ENCODE assay signal across 22 mouse cellular contexts in the genomic region with DNA sequence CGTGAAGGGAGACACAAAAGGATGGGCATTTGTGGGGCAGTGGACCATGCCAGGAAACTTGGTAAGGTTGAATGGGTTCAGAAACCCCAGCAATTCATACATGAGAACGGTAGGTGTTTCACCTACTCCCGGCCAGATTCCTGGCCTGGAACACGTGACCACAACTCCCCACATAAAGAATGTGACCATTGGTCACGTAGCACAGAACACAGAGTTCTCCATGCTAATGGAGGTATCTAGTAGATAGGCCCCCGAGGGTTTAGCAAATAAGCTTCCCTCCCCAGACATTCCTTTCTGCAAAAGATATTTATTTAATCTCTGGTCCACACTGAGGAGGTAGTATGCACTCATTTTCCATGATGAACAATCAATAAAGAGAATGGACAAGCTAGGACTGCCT. TPM values are rescaled to one million over a fixed set of nuclear protein-coding genes. Genes with fewer than 3 reads are reported as not detected.
DNase-seq lines count a peak whose midpoint lies in the region; ATAC-seq and TF ChIP-seq lines count a peak whose summit lies in the region.
"Had no signal": no experiment of that assay in that cellular context is flagged by ENCODE, and none has a peak within 500 bp of the region (broad histone marks: within the 10 kb centered on the region; RNA-seq: fewer than 3 reads in every experiment).

No protein-coding gene starts in this region.

- no peak overlapping the region for H3K9ac ChIP-seq in kidney, embryonic 15.5 days
- no peak overlapping the region for H3K9ac ChIP-seq in stomach, embryonic 14.5 days (replicated peaks; ENCODE audit: low read depth, low read length)
- H3K9ac ChIP-seq in stomach, postnatal 0 days (ENCODE audit: low read length), result no peak overlapping the region
- H3K9ac ChIP-seq: embryonic facial prominence, embryonic 13.5 days; forebrain, embryonic 12.5 days; forebrain, embryonic 15.5 days; heart, embryonic 12.5 days; heart, embryonic 15.5 days; hindbrain, embryonic 14.5 days had no signal

- no peaks in the 10 kb centered on the region for H3K9me3 ChIP-seq in kidney, embryonic 15.5 days (replicated peaks)
- H3K9me3 ChIP-seq in stomach, embryonic 14.5 days (ENCODE audit: control insufficient read depth, low read depth, low read length), result no peaks in the 10 kb centered on the region
- H3K9me3 ChIP-seq in stomach, postnatal 0 days (ENCODE audit: control insufficient read depth, low read length), result no peaks in the 10 kb centered on the region
- H3K9me3 ChIP-seq: embryonic facial prominence, embryonic 10.5 days; embryonic facial prominence, embryonic 13.5 days; forebrain, embryonic 12.5 days; forebrain, embryonic 15.5 days; heart, embryonic 12.5 days; heart, embryonic 15.5 days had no signal

- no peak for TF ChIP-seq EP300 in stomach, postnatal 0 days (optimal IDR thresholded peaks at IDR 0.05)

- 74% methylated on average over 6 of the region's 6 CpGs for WGBS in kidney, embryonic 15.5 days
- 70% methylated on average over 6 of the region's 6 CpGs for WGBS in stomach, embryonic 14.5 days
- 68% methylated on average over 6 of the region's 6 CpGs for WGBS in stomach, postnatal 0 days

- no peaks in the 10 kb centered on the region for H3K36me3 ChIP-seq in kidney, embryonic 15.5 days
- no peaks in the 10 kb centered on the region for H3K36me3 ChIP-seq in stomach, embryonic 14.5 days (ENCODE audit: control insufficient read depth, insufficient read depth, low read length)
- H3K36me3 ChIP-seq in stomach, postnatal 0 days (ENCODE audit: control insufficient read depth, insufficient read depth, low read length), result no peaks in the 10 kb centered on the region
- H3K36me3 ChIP-seq: embryonic facial prominence, embryonic 10.5 days; embryonic facial prominence, embryonic 13.5 days; forebrain, embryonic 12.5 days; forebrain, embryonic 15.5 days; heart, embryonic 12.5 days; heart, embryonic 15.5 days had no signal

- peak overlapping the region; percentile 52; the same call in 1 of the 2 replicates for H3K27ac ChIP-seq in gastrocnemius, adult 2 months
- no peak overlapping the region for H3K27ac ChIP-seq in kidney, embryonic 15.5 days
- no peak overlapping the region for H3K27ac ChIP-seq in stomach, embryonic 14.5 days (ENCODE audit: low read length)
- H3K27ac ChIP-seq in stomach, postnatal 0 days (replicated peaks), result no peak overlapping the region
- H3K27ac ChIP-seq: embryonic facial prominence, embryonic 10.5 days; embryonic facial prominence, embryonic 13.5 days; forebrain, embryonic 12.5 days; forebrain, embryonic 15.5 days; heart, embryonic 15.5 days; hindbrain, embryonic 14.5 days; hindbrain, postnatal 0 days had no signal

- no peaks in the 10 kb centered on the region for H3K27me3 ChIP-seq in kidney, embryonic 15.5 days
- no peaks in the 10 kb centered on the region for H3K27me3 ChIP-seq in stomach, embryonic 14.5 days (ENCODE audit: control insufficient read depth, insufficient read depth, low read length)
- H3K27me3 ChIP-seq in stomach, postnatal 0 days (ENCODE audit: control insufficient read depth, insufficient read depth, low read length), result no peaks in the 10 kb centered on the region
- H3K27me3 ChIP-seq: embryonic facial prominence, embryonic 13.5 days; forebrain, embryonic 12.5 days; forebrain, embryonic 15.5 days; heart, embryonic 12.5 days; heart, embryonic 15.5 days had no signal

- no peak for DNase-seq in gastrocnemius, adult 2 months
- DNase-seq in gastrocnemius, postnatal 25 days, result no peak
- no peak for DNase-seq in kidney, adult 18-20 months
- no peak for DNase-seq in stomach, postnatal 0 days (ENCODE audit: low spot score)
- DNase-seq: adrenal gland, adult 8-10 months; adrenal gland, postnatal 25 days; cerebellum, adult 11-12 months; cerebellum, adult 8-10 months; cerebellum, postnatal 36 days; embryo, embryonic 11 days had no signal

- intact Hi-C loops in gastrocnemius, adult 2 months (cut with DNase I), result no loop called here

- TF ChIP-seq CTCF in gastrocnemius, adult 2 months (IDR thresholded peaks at IDR 0.05), result no peak
- TF ChIP-seq CTCF in stomach, postnatal 0 days (IDR thresholded peaks at IDR 0.05; ENCODE audit: low read depth), result no peak

- 0 out of 2 replicates have a peak, but pooled peaks have one; percentile 29 for ATAC-seq in kidney, embryonic 15.5 days (replicated peaks; ENCODE audit: low FRiP score)
- 0 out of 2 replicates have a peak, but pooled peaks have one; percentile 53 for ATAC-seq in stomach, embryonic 14.5 days (ENCODE audit: insufficient number of reproducible peaks, insufficient read depth, low FRiP score, low read depth)
- no peak for ATAC-seq in stomach, postnatal 0 days (ENCODE audit: low FRiP score, low TSS enrichment)
- ATAC-seq: activated CD4-positive, CD25-positive, alpha-beta regulatory T cell, adult 4 months; forebrain, embryonic 15.5 days; hindbrain, postnatal 0 days had no signal

- no peaks in the 10 kb centered on the region for H3K4me1 ChIP-seq in kidney, embryonic 15.5 days
- no peaks in the 10 kb centered on the region for H3K4me1 ChIP-seq in stomach, embryonic 14.5 days (ENCODE audit: control insufficient read depth, insufficient read depth, low read length)
- H3K4me1 ChIP-seq in stomach, postnatal 0 days (replicated peaks; ENCODE audit: control insufficient read depth, insufficient read depth), result no peaks in the 10 kb centered on the region
- H3K4me1 ChIP-seq: embryonic facial prominence, embryonic 10.5 days; embryonic facial prominence, embryonic 13.5 days; forebrain, embryonic 12.5 days; forebrain, embryonic 15.5 days; heart, embryonic 12.5 days; heart, embryonic 15.5 days had no signal

- peak overlapping the region; percentile 27; the same call in 1 of the 2 replicates for H3K4me3 ChIP-seq in gastrocnemius, adult 2 months
- no peak overlapping the region for H3K4me3 ChIP-seq in kidney, embryonic 15.5 days (replicated peaks)
- no peak overlapping the region for H3K4me3 ChIP-seq in stomach, embryonic 14.5 days (ENCODE audit: low read depth, low read length)
- H3K4me3 ChIP-seq in stomach, postnatal 0 days (ENCODE audit: low read depth, low read length), result no peak overlapping the region
- H3K4me3 ChIP-seq: embryonic facial prominence, embryonic 10.5 days; embryonic facial prominence, embryonic 13.5 days; erythroblast, embryonic 14.5 days; forebrain, embryonic 12.5 days; forebrain, embryonic 15.5 days; heart, embryonic 12.5 days; heart, embryonic 15.5 days had no signal

- H3K4me2 ChIP-seq in kidney, embryonic 15.5 days, result no peak overlapping the region
- no peak overlapping the region for H3K4me2 ChIP-seq in stomach, embryonic 14.5 days (replicated peaks; ENCODE audit: low read depth, low read length)
- H3K4me2 ChIP-seq in stomach, postnatal 0 days (replicated peaks; ENCODE audit: low read depth), result no peak overlapping the region
- H3K4me2 ChIP-seq: embryonic facial prominence, embryonic 13.5 days; forebrain, embryonic 12.5 days; forebrain, embryonic 15.5 days; heart, embryonic 12.5 days; heart, embryonic 15.5 days; hindbrain, embryonic 14.5 days had no signal

RNA-seq across cellular contexts. Expression of a gene that starts 21.6 kb away (rescaled TPM):
- total RNA-seq in gastrocnemius, adult 2 months (2021), result 100 to 1,000 TPM in 1 of 2 experiments, 10 to 100 TPM in 1; 66.5 to 103 TPM
- total RNA-seq in gastrocnemius, postnatal 25 days (2021), result 10 to 100 TPM; 80.3 to 84.8 TPM
- 269 and 292 TPM in 2 replicates for polyA plus RNA-seq in kidney, embryonic 15.5 days (2015; fragmentation: Nextera tagmentation; extraction: Ambion mirVana)
- polyA plus RNA-seq in stomach, embryonic 14.5 days (2014; fragmentation: Nextera tagmentation; extraction: Ambion mirVana), result 160 and 171 TPM in 2 replicates
- polyA plus RNA-seq in stomach, postnatal 0 days (2015; fragmentation: Nextera tagmentation; extraction: Ambion mirVana), result 156 and 159 TPM in 2 replicates
